Mouse (Mus musculus) urinary bladder, postnatal 25 days (tissue): ENCODE results near the gene Tmem259.
A peak's percentile ranks its signal among the peaks of the same experiment; 100 is the strongest.

Source experiments
- DNase-seq: peaks from one replicate; pipeline ENCODE4 v3.0.0; 2022; ENCODE audit warnings: low spot score

Tmem259 gene

DNA sequence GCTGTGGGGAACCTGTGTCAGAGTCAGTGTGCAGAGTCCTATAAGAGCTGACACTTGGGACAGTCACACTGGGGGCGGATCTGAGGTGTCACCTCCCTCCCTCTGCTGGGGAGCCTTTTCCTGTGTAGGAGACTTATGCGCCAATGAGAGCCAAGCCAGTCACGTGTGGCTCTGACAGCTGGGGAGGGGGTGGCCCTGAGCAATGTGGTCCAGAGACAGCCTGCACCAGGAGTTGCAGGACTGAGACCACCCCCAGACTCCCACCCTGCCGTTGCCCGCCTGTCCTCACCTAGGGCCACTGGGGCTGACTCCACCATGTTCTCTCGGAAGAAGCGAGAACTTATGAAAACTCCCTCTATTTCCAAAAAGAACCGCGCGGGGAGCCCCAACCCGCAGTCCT is 32.4 kb upstream of the Tmem259 start, which contains the start of gene Arhgap45:
TSS of gene Arhgap45 (plus strand) at position 143 of the 400 bp plus-strand sequence.
- no peak for DNase-seq

- DNase-seq: no peak
Measured at GRCm38 (mm10) chr10:80015583-80015982, 31.5 kb upstream of the Tmem259 start.

- no peak for DNase-seq
Measured at GRCm38 (mm10) chr10:80014484-80015290, 30.6 kb upstream of the Tmem259 start.

- no peak for DNase-seq
Measured at GRCm38 (mm10) chr10:80013609-80014008, 29.5 kb upstream of the Tmem259 start.

DNA sequence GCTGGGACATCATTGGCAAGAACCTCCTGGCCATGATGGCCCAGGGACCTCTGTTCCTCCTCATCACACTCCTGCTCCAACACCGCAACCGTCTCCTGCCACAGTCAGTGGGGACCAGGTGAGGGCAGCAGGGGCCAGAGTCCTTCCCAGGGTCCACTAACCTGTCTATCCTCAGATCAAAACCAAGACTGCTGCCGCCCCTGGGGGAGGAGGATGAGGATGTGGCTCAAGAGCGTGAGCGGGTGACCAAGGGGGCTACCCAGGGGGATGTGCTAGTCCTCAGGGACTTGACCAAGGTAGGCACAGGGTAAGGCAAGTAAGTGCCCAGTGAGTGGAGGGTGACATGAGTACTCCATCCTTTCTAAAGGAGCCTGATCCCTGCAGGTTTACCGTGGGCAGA is 27.6 kb upstream of the Tmem259 start:
- DNase-seq: no peak

- no peak for DNase-seq
Measured at GRCm38 (mm10) chr10:80004233-80004705, 20.1 kb upstream of the Tmem259 start.

GRCm38 (mm10) chr10:80003374-80004232 is 19.5 kb upstream of the Tmem259 start:
- no peak for DNase-seq

DNA sequence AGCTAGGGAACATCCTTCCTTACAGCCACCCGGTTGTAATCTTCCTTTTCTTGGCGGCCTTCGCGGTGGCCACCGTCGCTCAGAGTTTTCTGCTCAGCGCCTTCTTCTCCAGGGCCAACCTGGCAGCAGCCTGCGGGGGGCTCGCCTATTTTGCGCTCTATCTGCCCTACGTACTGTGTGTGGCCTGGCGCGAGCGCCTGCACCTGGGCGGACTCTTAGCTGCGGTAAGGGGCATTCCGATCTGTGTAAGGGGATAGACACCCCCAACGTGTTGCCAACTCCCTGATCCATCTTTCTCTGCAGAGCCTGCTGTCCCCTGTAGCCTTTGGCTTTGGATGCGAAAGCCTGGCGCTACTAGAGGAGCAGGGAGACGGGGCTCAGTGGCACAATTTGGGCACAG is 18.7 kb upstream of the Tmem259 start:
- DNase-seq: no peak

DNA sequence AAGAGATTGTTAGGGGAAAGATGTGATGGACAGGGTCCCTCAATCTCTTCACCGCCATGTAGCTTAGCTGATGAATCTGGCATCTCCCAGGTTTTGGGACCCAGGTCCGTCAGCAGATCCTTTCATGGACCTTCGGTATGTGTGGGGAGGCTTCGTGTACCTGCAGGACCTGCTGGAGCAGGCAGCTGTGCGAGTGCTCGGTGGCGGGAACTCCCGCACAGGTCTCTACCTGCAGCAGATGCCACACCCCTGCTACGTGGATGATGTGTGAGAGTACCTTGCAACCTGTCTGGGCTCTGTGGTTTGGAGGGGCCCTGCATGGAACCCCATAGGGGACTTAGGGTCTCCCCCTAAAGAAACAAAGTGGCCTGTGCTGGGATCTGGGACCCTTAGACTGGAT is 17.8 kb upstream of the Tmem259 start:
- DNase-seq: no peak

- DNase-seq: no peak
Measured at GRCm38 (mm10) chr10:79997819-79998218, 13.7 kb upstream of the Tmem259 start.

DNA sequence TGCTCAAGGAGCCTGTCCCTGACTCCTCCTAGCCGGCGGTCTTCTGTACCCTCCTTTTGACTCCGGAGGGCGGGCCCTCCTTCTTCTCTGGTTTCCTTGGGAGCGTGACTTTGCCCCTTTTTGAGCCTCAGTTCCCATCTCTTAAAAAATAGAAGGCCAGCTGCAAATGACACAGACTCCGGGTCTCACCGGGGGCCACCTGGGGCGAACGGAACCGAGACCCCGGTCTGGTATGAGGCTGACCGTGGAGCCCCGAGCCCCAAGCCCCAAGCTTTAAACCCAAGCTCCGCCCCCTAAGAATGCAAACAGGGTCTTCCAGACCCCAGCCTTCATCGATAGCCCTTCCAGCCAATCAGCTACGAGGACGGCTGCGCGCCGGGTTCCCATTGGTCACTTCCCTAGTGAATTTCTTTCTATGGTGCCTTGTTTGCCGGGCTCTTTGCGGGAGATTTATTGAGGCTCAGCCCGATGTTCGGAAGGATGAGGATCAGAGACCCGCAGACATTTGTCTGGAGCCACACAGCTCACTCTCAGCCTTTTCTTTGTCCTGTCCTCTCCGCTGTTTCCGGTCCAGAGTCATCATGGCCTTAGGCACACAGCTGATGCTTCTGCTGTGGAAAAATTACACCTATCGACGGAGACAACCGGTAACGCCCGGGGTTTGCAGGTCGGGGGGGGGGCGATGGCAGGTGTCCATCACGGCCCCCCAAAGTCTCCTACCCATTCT is 13.1 kb upstream of the Tmem259 start:
- peak; percentile 51 for DNase-seq

- peak; percentile 97 for DNase-seq
Measured at GRCm38 (mm10) chr10:79996272-79997033, 12.3 kb upstream of the Tmem259 start, which contains the start of gene Abca7. Gene Abca7, plus strand, starts transcription at chr10:79996494.

DNA sequence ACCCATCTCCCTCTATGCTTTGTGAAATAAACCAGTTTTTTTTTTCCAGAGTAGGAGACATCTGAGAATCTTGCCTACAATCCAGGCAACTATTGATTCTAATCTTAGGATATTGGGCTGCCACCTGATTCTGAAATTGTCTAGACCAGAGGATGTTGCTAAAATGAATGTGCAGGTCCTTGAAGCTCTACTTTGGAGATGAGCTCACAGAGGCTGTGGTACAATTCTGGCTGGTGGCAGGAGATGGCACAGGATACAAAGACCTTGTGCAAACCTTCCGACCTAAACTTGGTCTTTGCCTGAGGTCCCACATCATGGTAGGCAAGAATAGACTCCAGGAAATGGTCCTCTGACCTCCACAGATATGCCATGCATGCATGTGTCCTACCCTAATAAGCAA is 11.5 kb upstream of the Tmem259 start:
- DNase-seq: no peak

- DNase-seq: no peak
Measured at GRCm38 (mm10) chr10:79994397-79995115, 10.4 kb upstream of the Tmem259 start.

DNA sequence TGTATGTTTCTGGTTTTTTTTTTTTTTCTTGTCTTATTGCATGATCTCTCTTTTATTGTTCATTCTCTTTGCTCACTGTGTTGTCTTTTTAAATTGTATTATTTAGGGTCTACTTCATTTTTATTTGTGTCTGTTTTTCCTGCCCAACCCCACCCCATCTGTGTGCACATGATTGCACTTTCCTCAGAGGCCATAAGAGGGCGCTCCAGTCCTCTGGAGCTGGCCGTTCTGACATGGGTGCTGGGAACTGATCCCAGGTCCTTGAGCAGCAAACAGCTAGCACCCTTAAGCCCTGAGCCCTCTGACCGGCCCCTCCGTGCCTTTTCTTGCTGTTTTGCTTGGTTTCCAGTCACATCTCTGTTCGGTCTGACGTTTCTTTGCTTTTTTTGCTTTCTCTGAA is 7.4 kb upstream of the Tmem259 start:
- no peak for DNase-seq

GRCm38 (mm10) chr10:79991099-79991498 is 7.0 kb upstream of the Tmem259 start:
- DNase-seq: no peak

GRCm38 (mm10) chr10:79989870-79990269 is 5.7 kb upstream of the Tmem259 start:
- DNase-seq: no peak

- no peak for DNase-seq
Measured at GRCm38 (mm10) chr10:79989272-79989786, 5.2 kb upstream of the Tmem259 start.

DNA sequence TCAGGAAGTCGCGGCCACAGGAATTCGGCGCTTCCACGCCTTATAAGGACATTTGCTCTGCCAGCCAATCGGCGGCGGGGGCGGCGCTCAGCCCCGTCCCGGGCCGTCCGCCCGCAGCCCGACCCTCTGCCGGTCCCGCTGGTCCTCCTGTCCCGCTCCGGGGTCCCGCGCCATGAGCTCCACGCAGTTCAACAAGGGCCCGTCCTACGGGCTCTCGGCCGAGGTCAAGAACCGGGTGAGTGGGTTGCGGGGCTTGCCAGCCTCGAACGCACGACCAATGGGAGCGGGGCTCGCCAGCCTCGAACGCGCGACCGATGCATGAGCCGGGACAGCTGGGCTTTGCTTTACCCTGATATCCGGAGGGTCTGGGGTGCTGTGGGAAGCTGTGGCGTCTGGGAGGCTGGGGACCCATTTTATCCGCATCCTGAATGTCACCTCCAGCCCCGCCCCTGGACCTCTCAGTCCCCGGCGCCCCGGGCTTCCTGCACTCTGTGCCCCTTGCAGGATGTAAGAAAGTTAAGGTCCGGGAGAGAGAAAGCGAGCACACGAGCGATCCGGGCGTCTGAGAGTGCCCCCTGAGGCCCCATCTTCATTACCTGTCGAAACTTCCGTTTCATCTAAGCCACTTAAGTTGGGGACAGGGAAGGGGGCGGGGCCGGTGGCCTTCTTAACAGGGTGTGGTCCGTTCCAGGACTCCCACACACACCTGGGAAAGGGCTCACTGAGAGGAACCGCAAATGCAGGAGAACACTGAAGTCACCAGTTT is 4.6 kb upstream of the Tmem259 start, which contains the start of gene Cnn2:
TSS of gene Cnn2 (plus strand) at position 79 of the 766 bp plus-strand sequence.
- peak; percentile 61 for DNase-seq
